Mouse (Mus musculus): ENCODE results near the gene Smg1. TPM values are rescaled to one million over a fixed set of nuclear protein-coding genes. Genes with fewer than 3 reads are reported as not detected.

Smg1 gene
- polyA plus RNA-seq, 1 experiment from 2014 or later, result 10.7 TPM

GRCm38 (mm10) chr7:118250482-118251160, 7.2 kb upstream of the Smg1 start:
- ATAC-seq (replicated peaks; ENCODE audit: low FRiP score, low read depth) (no peak), DNase-seq (ENCODE audit: low spot score) (no peak)
- Histone ChIP-seq H3K4me3 (replicated peaks; ENCODE audit: low read depth, low read length) (no peak overlapping the region), H3K27ac (no peak overlapping the region), H3K9me3 (replicated peaks; ENCODE audit: low read length) (no peaks in the 10 kb centered on the region), H3K27me3 (ENCODE audit: insufficient read depth, low read length) (no peaks in the 10 kb centered on the region), H3K36me3 (ENCODE audit: insufficient read depth, low read length) (no peaks in the 10 kb centered on the region), H3K9ac (ENCODE audit: low read depth, low read length) (no peak overlapping the region), H3K4me1 (replicated peaks; ENCODE audit: insufficient read depth, low read length) (no peaks in the 10 kb centered on the region), H3K4me2 (ENCODE audit: low read length) (no peak overlapping the region)
- WGBS, result 76% methylated on average over 4 of the region's 4 CpGs
- no peak for TF ChIP-seq CTCF (IDR thresholded peaks at IDR 0.05; ENCODE audit: low read depth)

DNA sequence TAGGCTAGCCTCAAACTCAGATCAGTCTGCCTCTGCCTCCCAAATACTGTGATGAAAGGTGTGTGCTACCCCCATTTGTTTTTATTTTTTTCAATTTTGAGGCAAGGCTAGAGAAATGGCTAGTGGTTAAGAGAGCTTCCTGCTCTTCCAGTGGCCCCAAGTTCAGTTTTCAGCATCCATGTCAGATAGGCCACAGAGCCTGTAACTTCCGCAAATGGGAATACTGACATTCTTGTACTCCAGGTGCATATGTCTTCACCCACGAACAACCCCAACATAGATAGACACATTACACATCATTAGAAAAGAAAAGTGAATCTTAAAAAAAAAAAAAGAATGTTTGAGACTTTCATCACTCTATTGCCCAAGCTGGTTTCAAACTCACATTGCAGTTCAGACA, 6.1 kb upstream of the Smg1 start:
- no peak overlapping the region for H3K4me3 ChIP-seq (replicated peaks; ENCODE audit: low read depth, low read length)
- H3K4me1 ChIP-seq (replicated peaks; ENCODE audit: insufficient read depth, low read length), result no peaks in the 10 kb centered on the region
- WGBS, result 91% methylated on average over 2 of the region's 2 CpGs
- no peak for DNase-seq (ENCODE audit: low spot score)
- no peak for TF ChIP-seq CTCF (IDR thresholded peaks at IDR 0.05; ENCODE audit: low read depth)
- no peaks in the 10 kb centered on the region for H3K9me3 ChIP-seq (replicated peaks; ENCODE audit: low read length)
- H3K9ac ChIP-seq (ENCODE audit: low read depth, low read length), result no peak overlapping the region
- no peaks in the 10 kb centered on the region for H3K27me3 ChIP-seq (ENCODE audit: insufficient read depth, low read length)
- no peaks in the 10 kb centered on the region for H3K36me3 ChIP-seq (ENCODE audit: insufficient read depth, low read length)
- no peak overlapping the region for H3K4me2 ChIP-seq (ENCODE audit: low read length)
- H3K27ac ChIP-seq, result no peak overlapping the region
- ATAC-seq (replicated peaks; ENCODE audit: low FRiP score, low read depth), result no peak

DNA sequence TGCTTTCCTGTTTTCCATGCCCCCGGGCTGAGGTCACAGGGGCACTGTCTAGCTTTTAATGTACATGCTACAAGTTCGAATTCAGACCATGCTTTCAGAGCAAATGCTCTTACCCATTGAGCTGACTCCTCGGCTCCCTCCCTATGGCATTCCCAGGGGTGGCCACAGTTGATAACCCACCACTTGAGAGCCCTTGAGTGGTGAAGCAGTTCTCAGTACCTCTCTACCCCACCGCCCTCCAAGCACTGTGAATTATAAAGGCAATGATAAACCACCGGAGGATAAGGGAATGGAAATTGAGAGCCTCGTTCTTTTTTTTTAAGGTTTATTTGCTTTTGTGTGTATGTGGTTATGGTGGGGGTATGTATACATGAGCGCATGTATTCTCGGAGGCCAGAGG, 4.6 kb upstream of the Smg1 start:
- ATAC-seq (replicated peaks; ENCODE audit: low FRiP score, low read depth), result no peak
- H3K4me2 ChIP-seq (ENCODE audit: low read length), result no peak overlapping the region
- H3K9ac ChIP-seq (ENCODE audit: low read depth, low read length), result no peak overlapping the region
- no peaks in the 10 kb centered on the region for H3K9me3 ChIP-seq (replicated peaks; ENCODE audit: low read length)
- H3K36me3 ChIP-seq (ENCODE audit: insufficient read depth, low read length), result no peaks in the 10 kb centered on the region
- no peak overlapping the region for H3K4me3 ChIP-seq (replicated peaks; ENCODE audit: low read depth, low read length)
- H3K27ac ChIP-seq, result no peak overlapping the region
- no peak for DNase-seq (ENCODE audit: low spot score)
- WGBS, result 79% methylated on average over 8 of the region's 8 CpGs
- H3K4me1 ChIP-seq (replicated peaks; ENCODE audit: insufficient read depth, low read length), result no peaks in the 10 kb centered on the region
- no peak for TF ChIP-seq CTCF (IDR thresholded peaks at IDR 0.05; ENCODE audit: low read depth)
- H3K27me3 ChIP-seq (ENCODE audit: insufficient read depth, low read length), result no peaks in the 10 kb centered on the region

DNA sequence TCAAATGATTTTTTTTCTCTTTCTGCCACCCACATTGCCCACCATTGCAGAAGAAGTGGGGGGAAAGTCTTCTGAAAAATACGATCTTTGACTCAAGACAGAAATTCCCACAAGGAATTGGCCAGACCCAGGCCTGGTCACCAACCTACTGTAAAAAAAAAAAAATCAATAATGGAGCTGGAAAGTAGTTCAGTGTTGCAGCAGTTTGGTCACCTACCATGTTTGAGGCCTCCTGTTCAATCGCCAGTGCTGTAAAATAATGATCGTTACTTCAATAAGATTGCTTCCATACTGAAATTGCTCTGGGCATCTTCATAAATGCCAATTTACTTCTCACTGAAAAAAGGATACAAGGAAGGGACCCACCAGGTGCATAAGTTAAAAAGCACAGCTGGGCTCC, 1.8 kb upstream of the Smg1 start:
- 93% methylated on average over 3 of the region's 3 CpGs for WGBS
- ATAC-seq (replicated peaks; ENCODE audit: low FRiP score, low read depth) (no peak), DNase-seq (ENCODE audit: low spot score) (no peak)
- Histone ChIP-seq H3K4me1 (replicated peaks; ENCODE audit: insufficient read depth, low read length) (peaks cover 6% of the 10 kb centered on the region; the same call in 1 of the 2 replicates), H3K9ac (ENCODE audit: low read depth, low read length) (no peak overlapping the region), H3K27me3 (ENCODE audit: insufficient read depth, low read length) (no peaks in the 10 kb centered on the region), H3K9me3 (replicated peaks; ENCODE audit: low read length) (no peaks in the 10 kb centered on the region), H3K4me2 (ENCODE audit: low read length) (no peak overlapping the region), H3K36me3 (ENCODE audit: insufficient read depth, low read length) (no peaks in the 10 kb centered on the region), H3K27ac (no peak overlapping the region), H3K4me3 (replicated peaks; ENCODE audit: low read depth, low read length) (no peak overlapping the region)
- no peak for TF ChIP-seq CTCF (IDR thresholded peaks at IDR 0.05; ENCODE audit: low read depth)

GRCm38 (mm10) chr7:118242911-118243412, 508 bp downstream of the Smg1 start:
- H3K36me3 ChIP-seq (ENCODE audit: insufficient read depth, low read length), result no peaks in the 10 kb centered on the region
- H3K9me3 ChIP-seq (replicated peaks; ENCODE audit: low read length), result no peaks in the 10 kb centered on the region
- peaks cover 6% of the 10 kb centered on the region; the same call in 1 of the 2 replicates for H3K4me1 ChIP-seq (replicated peaks; ENCODE audit: insufficient read depth, low read length)
- ATAC-seq (replicated peaks; ENCODE audit: low FRiP score, low read depth), result peak; percentile 50
- H3K4me2 ChIP-seq (ENCODE audit: low read length), result peak overlapping the region; percentile 72
- H3K4me3 ChIP-seq (replicated peaks; ENCODE audit: low read depth, low read length), result peak overlapping the region; percentile 91
- peak overlapping the region; percentile 94 for H3K9ac ChIP-seq (ENCODE audit: low read depth, low read length)
- DNase-seq (ENCODE audit: low spot score), result peak; percentile 59
- H3K27me3 ChIP-seq (ENCODE audit: insufficient read depth, low read length), result no peaks in the 10 kb centered on the region
- 0% methylated on average over 50 of the region's 50 CpGs for WGBS
- TF ChIP-seq CTCF (IDR thresholded peaks at IDR 0.05; ENCODE audit: low read depth), result no peak
- H3K27ac ChIP-seq, result peak overlapping the region; percentile 96

DNA sequence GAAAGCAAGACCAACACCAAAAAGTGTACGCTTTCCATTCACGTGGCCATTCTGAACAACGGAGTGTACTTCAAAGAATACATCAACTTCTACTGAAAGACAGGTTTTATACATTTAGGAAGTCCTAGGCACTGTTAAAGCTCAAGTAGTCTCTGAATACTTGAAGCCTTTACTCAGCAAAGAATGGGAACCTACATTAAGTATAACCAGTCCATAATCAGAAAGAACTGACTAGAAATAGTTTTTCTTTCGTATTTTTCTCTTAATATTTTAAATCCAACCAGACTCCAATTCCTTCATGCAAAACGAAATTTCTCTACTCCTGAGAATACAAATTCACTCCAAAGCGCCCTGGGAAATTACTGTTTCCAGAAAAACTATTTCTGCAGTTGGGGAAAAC, 1.2 kb downstream of the Smg1 start:
- H3K36me3 ChIP-seq (ENCODE audit: insufficient read depth, low read length), result no peaks in the 10 kb centered on the region
- peaks cover 6% of the 10 kb centered on the region; the same call in 1 of the 2 replicates for H3K4me1 ChIP-seq (replicated peaks; ENCODE audit: insufficient read depth, low read length)
- H3K9me3 ChIP-seq (replicated peaks; ENCODE audit: low read length), result no peaks in the 10 kb centered on the region
- no peak for DNase-seq (ENCODE audit: low spot score)
- 10% methylated on average over 6 of the region's 6 CpGs for WGBS
- TF ChIP-seq CTCF (IDR thresholded peaks at IDR 0.05; ENCODE audit: low read depth), result no peak
- H3K4me2 ChIP-seq (ENCODE audit: low read length), result peak overlapping the region; percentile 72
- H3K9ac ChIP-seq (ENCODE audit: low read depth, low read length), result peak overlapping the region; percentile 94
- H3K4me3 ChIP-seq (replicated peaks; ENCODE audit: low read depth, low read length), result peak overlapping the region; percentile 91
- ATAC-seq (replicated peaks; ENCODE audit: low FRiP score, low read depth), result no peak
- H3K27me3 ChIP-seq (ENCODE audit: insufficient read depth, low read length), result no peaks in the 10 kb centered on the region
- H3K27ac ChIP-seq, result peak overlapping the region; percentile 96

All from kidney, postnatal 0 days (tissue).